Mouse (Mus musculus): ENCODE data around the gene Sbk2. TPM values are rescaled to one million over a fixed set of nuclear protein-coding genes. Genes with fewer than 3 reads are reported as not detected.
A peak's percentile ranks its signal among the peaks of the same experiment; 100 is the strongest.

Sbk2 gene
- polyA plus RNA-seq, 1 experiment from 2014 or later = 0.25 TPM

GRCm38 (mm10) chr7:4988250-4988649 is 24.0 kb upstream of the Sbk2 start:
- 70% methylated on average over 2 of the region's 2 CpGs for WGBS
- no peak overlapping the region for H3K27ac ChIP-seq
- peaks cover 6% of the 10 kb centered on the region for H3K4me1 ChIP-seq (replicated peaks)

GRCm38 (mm10) chr7:4976832-4977231 is 12.6 kb upstream of the Sbk2 start:
- 94% methylated on average over 7 of the region's 7 CpGs for WGBS
- H3K27me3 ChIP-seq = no peaks in the 10 kb centered on the region

More at GRCm38 (mm10) chr7:4988250-4988649, 24.0 kb upstream of the Sbk2 start:
- H3K36me3 ChIP-seq = peaks cover 28% of the 10 kb centered on the region
- peaks cover 7% of the 10 kb centered on the region for H3K9me3 ChIP-seq
- ATAC-seq (ENCODE audit: low FRiP score) = no peak
- no peak overlapping the region for H3K4me2 ChIP-seq
- no peak overlapping the region for H3K4me3 ChIP-seq
- no peak overlapping the region for H3K9ac ChIP-seq
- peaks cover 15% of the 10 kb centered on the region for H3K27me3 ChIP-seq

GRCm38 (mm10) chr7:4975455-4975854 is 11.2 kb upstream of the Sbk2 start:
- WGBS = 72% methylated on average over 4 of the region's 4 CpGs
- no peaks in the 10 kb centered on the region for H3K9me3 ChIP-seq
- H3K36me3 ChIP-seq = no peaks in the 10 kb centered on the region
- H3K4me3 ChIP-seq = no peak overlapping the region
- ATAC-seq (ENCODE audit: low FRiP score) = no peak
- H3K27ac ChIP-seq = no peak overlapping the region
- 0 out of 2 replicates have a peak overlapping the region, but pooled peaks have one; percentile 2 for H3K9ac ChIP-seq
- H3K4me2 ChIP-seq = no peak overlapping the region
- no peaks in the 10 kb centered on the region for H3K27me3 ChIP-seq
- H3K4me1 ChIP-seq (replicated peaks) = no peaks in the 10 kb centered on the region

More at GRCm38 (mm10) chr7:4976832-4977231, 12.6 kb upstream of the Sbk2 start:
- no peaks in the 10 kb centered on the region for H3K4me1 ChIP-seq (replicated peaks)
- H3K36me3 ChIP-seq = no peaks in the 10 kb centered on the region
- H3K4me2 ChIP-seq = no peak overlapping the region
- no peaks in the 10 kb centered on the region for H3K9me3 ChIP-seq
- no peak overlapping the region for H3K9ac ChIP-seq
- ATAC-seq (ENCODE audit: low FRiP score) = no peak
- H3K27ac ChIP-seq = no peak overlapping the region
- no peak overlapping the region for H3K4me3 ChIP-seq

GRCm38 (mm10) chr7:4972321-4973047 is 8.3 kb upstream of the Sbk2 start:
- 83% methylated on average over 18 of the region's 18 CpGs for WGBS
- H3K27ac ChIP-seq = no peak overlapping the region
- no peaks in the 10 kb centered on the region for H3K27me3 ChIP-seq
- no peak for ATAC-seq (ENCODE audit: low FRiP score)
- H3K4me1 ChIP-seq (replicated peaks) = no peaks in the 10 kb centered on the region
- no peak overlapping the region for H3K4me2 ChIP-seq
- no peaks in the 10 kb centered on the region for H3K9me3 ChIP-seq
- no peak overlapping the region for H3K4me3 ChIP-seq
- no peaks in the 10 kb centered on the region for H3K36me3 ChIP-seq
- H3K9ac ChIP-seq = no peak overlapping the region

- ATAC-seq (ENCODE audit: low FRiP score) = no peak
- Histone ChIP-seq H3K4me3 (no peak overlapping the region), H3K27ac (no peak overlapping the region), H3K27me3 (no peaks in the 10 kb centered on the region), H3K9me3 (no peaks in the 10 kb centered on the region), H3K9ac (no peak overlapping the region), H3K4me1 (replicated peaks) (no peaks in the 10 kb centered on the region), H3K4me2 (no peak overlapping the region), H3K36me3 (no peaks in the 10 kb centered on the region)
- 29% methylated on average over 7 of the region's 7 CpGs for WGBS
Measured at GRCm38 (mm10) chr7:4971710-4972109, 7.5 kb upstream of the Sbk2 start.

- ATAC-seq (ENCODE audit: low FRiP score) = no peak
- Histone ChIP-seq H3K36me3 (no peaks in the 10 kb centered on the region), H3K9me3 (no peaks in the 10 kb centered on the region), H3K4me2 (no peak within 1 kb of the TSS), H3K4me1 (replicated peaks) (no peaks in the 10 kb centered on the region), H3K4me3 (no peak within 1 kb of the TSS), H3K9ac (no peak within 1 kb of the TSS), H3K27me3 (0 out of 2 replicates have a peak, but pooled peaks cover 4% of the 10 kb centered on the region), H3K27ac (no peak within 1 kb of the TSS)
- 47% methylated on average over 6 of the region's 6 CpGs for WGBS
Measured at GRCm38 (mm10) chr7:4971068-4971467, 6.9 kb upstream of the Sbk2 start, which contains the start of gene Sbk3. Gene Sbk3, minus strand, starts transcription at chr7:4971168.

- Histone ChIP-seq H3K27me3 (0 out of 2 replicates have a peak, but pooled peaks cover 4% of the 10 kb centered on the region), H3K4me2 (no peak overlapping the region), H3K9ac (no peak overlapping the region), H3K9me3 (no peaks in the 10 kb centered on the region), H3K4me3 (no peak overlapping the region), H3K36me3 (no peaks in the 10 kb centered on the region), H3K4me1 (replicated peaks) (no peaks in the 10 kb centered on the region; the same call in 1 of the 2 replicates), H3K27ac (no peak overlapping the region)
- WGBS = 84% methylated on average over 5 of the region's 5 CpGs
- ATAC-seq (ENCODE audit: low FRiP score) = no peak
Measured at GRCm38 (mm10) chr7:4964988-4965387, 782 bp upstream of the Sbk2 start.

GRCm38 (mm10) chr7:4963527-4963926 is 679 bp downstream of the Sbk2 start:
- Histone ChIP-seq H3K27me3 (0 out of 2 replicates have a peak, but pooled peaks cover 4% of the 10 kb centered on the region), H3K9me3 (no peaks in the 10 kb centered on the region), H3K4me3 (no peak overlapping the region), H3K36me3 (no peaks in the 10 kb centered on the region), H3K4me2 (no peak overlapping the region), H3K4me1 (replicated peaks) (no peaks in the 10 kb centered on the region; the same call in 1 of the 2 replicates), H3K9ac (no peak overlapping the region), H3K27ac (no peak overlapping the region)
- 73% methylated on average over 5 of the region's 5 CpGs for WGBS
- no peak for ATAC-seq (ENCODE audit: low FRiP score)

GRCm38 (mm10) chr7:4957361-4957760 is 6.8 kb downstream of the Sbk2 start:
- no peaks in the 10 kb centered on the region for H3K9me3 ChIP-seq
- no peaks in the 10 kb centered on the region for H3K4me1 ChIP-seq (replicated peaks)
- 0 out of 2 replicates have a peak overlapping the region, but pooled peaks have one; percentile 24 for H3K9ac ChIP-seq
- 87% methylated on average over 10 of the region's 10 CpGs for WGBS
- no peak overlapping the region for H3K4me2 ChIP-seq
- no peak overlapping the region for H3K27ac ChIP-seq
- ATAC-seq (ENCODE audit: low FRiP score) = no peak
- H3K27me3 ChIP-seq = no peaks in the 10 kb centered on the region
- no peak overlapping the region for H3K4me3 ChIP-seq
- H3K36me3 ChIP-seq = no peaks in the 10 kb centered on the region

- H3K36me3 ChIP-seq = no peaks in the 10 kb centered on the region
- ATAC-seq (ENCODE audit: low FRiP score) = no peak
- 41% methylated on average over 10 of the region's 10 CpGs for WGBS
- no peak overlapping the region for H3K27ac ChIP-seq
- no peaks in the 10 kb centered on the region for H3K27me3 ChIP-seq
- no peaks in the 10 kb centered on the region for H3K4me1 ChIP-seq (replicated peaks)
- no peak overlapping the region for H3K9ac ChIP-seq
- no peaks in the 10 kb centered on the region for H3K9me3 ChIP-seq
- H3K4me3 ChIP-seq = no peak overlapping the region
- no peak overlapping the region for H3K4me2 ChIP-seq
Measured at GRCm38 (mm10) chr7:4953815-4954445, 10.3 kb downstream of the Sbk2 start.

GRCm38 (mm10) chr7:4950561-4951342 is 13.5 kb downstream of the Sbk2 start:
- Histone ChIP-seq H3K4me1 (replicated peaks) (no peaks in the 10 kb centered on the region), H3K9me3 (no peaks in the 10 kb centered on the region), H3K27me3 (no peaks in the 10 kb centered on the region), H3K36me3 (no peaks in the 10 kb centered on the region), H3K4me3 (no peak overlapping the region), H3K9ac (no peak overlapping the region), H3K27ac (no peak overlapping the region), H3K4me2 (no peak overlapping the region)
- no peak for ATAC-seq (ENCODE audit: low FRiP score)
- 87% methylated on average over 19 of the region's 19 CpGs for WGBS

- 73% methylated on average over 6 of the region's 6 CpGs for WGBS
Measured at GRCm38 (mm10) chr7:4948386-4948785, 15.8 kb downstream of the Sbk2 start.

More at GRCm38 (mm10) chr7:4948386-4948785, 15.8 kb downstream of the Sbk2 start:
- Histone ChIP-seq H3K4me3 (no peak overlapping the region), H3K27me3 (no peaks in the 10 kb centered on the region), H3K4me1 (replicated peaks) (0 out of 2 replicates have a peak, but pooled peaks cover 4% of the 10 kb centered on the region), H3K9me3 (no peaks in the 10 kb centered on the region), H3K36me3 (no peaks in the 10 kb centered on the region), H3K4me2 (no peak overlapping the region), H3K27ac (no peak overlapping the region), H3K9ac (no peak overlapping the region)
- no peak for ATAC-seq (ENCODE audit: low FRiP score)
